Mouse (Mus musculus) fat pad, adult 2 months (tissue): ENCODE data around the gene Gm17018.
"Not testable (repeated sequence)": the region's sequence is repeated elsewhere in the genome, so short reads cannot be mapped to it uniquely, and the experiment has no call there.

ENCODE experiments used
- DNase-seq: peaks from one replicate; pipeline ENCODE4 v3.0.0-alpha.2; 2011; ENCODE audit warnings: low read depth, low spot score; ENCODE audit errors: extremely low read depth

Gm17018 gene

GRCm38 (mm10) chr19:45548196-45548595 lies 12.2 kb upstream of the Gm17018 start:
- DNase-seq, result not testable (repeated sequence)

DNA sequence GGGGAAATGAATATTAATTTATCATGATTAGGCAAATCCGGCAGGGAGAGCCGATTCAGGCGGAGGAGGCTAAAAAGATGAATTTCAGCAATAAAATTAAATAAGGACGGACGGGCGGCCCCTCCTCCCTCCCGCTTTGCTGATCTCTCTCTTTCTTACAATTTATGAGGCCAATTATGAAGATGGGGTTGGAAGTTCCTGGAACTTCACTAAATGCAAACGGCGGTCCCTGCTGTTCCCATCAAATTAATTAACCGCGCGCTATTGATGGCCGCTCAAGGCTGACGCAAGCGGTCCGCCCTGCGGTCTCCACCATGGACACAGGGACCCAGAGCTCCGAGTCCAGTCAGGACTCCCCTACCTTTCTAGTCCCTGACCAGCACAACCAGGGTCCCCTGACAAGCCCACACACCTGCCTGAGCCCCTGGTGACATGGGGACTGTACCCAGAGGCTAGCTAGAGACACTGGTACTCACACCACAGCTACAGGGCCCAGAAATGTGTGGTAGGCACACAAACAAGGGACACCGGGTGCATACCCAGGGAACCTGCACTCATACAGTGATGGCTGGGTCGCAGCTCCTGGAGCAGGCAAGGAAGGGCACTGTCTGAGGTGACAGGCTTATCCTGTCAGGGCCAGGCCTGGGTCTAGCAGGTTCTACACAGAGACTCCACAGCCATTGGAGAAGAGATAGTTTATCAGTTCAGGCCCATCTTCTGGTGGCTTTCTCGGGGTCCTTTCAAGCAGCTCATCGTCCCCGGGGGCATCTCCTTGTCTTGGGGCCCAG lies 11.1 kb upstream of the Gm17018 start:
- DNase-seq, result no peak

DNA sequence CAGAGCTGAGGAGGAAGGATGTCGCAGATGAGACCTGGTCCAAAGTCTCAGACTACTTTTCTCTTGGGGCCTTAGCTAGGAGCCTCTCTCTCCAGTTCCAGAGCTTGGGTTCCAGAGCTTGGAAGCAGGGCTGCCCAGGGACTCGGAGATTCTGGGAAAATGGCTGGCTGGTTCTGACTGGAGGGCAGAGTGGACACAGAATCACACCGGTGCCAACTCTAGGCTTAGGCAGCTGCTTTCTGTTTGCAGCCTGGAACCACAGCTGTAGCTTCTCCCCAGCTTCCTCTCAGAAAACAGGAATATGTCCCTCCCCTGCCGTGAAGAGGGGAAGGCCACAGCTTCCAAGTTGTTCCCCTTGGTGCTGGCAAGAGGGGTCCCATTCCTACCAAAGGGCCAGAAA lies 10.5 kb upstream of the Gm17018 start:
- no peak for DNase-seq

GRCm38 (mm10) chr19:45552187-45552586 lies 8.2 kb upstream of the Gm17018 start:
- DNase-seq, result no peak

DNA sequence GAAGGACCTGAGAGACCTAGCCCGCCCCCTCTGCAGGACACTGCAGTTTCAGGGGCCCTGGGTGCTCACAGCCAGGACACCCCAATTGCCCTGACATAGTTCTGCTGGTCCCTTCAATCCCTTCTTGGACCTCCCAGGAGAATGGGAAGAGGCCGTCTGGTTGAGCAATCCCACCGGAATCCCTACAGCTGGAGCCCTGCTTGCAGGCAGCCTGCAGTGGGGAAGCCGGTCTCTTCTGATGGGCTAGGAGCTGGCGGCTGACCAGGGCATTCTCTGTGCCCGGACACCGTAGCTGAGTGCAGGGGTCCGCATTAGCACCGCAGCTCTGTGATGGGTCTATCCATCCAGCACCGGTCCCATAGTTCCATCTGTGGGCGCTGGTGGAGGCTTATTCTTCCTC lies 6.3 kb upstream of the Gm17018 start:
- DNase-seq, result no peak

DNA sequence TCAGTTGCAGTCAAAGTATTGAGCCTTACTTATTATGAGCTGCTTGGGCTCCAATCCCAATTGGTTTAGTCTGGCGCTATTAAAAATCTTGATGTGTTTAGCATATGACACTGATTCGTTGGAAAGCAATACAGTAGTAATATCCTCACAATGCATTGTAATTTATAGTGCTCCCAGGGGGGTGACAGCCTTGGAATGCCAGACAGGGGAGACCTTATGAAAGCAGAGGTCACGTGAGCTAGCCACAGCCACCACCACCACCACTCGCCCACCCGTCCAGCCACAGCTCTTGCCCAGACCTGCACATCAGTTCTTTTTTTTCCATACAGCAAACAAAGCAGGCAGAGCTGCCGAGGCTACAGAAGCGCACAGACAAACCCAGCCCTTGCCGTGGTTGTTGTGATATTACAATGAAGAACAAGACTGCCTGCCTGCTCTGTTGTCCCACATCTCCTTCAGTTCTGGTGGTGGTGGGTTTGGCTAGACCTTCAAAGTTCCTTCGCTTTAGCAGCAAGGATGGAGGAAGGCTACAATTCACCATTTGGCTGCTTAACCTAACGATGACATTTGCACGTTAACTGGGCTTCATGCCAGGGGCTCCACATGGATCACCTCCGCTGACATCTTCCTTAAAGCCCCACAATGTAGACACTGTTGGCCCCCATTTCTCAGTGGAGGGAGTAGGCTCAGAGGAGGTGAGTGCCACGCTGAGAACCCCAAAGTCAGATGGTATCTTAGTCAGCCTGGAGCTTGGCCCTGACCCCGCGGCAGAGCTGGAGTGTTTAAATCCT lies 5.7 kb downstream of the Gm17018 start:
- DNase-seq, result no peak

GRCm38 (mm10) chr19:45567367-45567766 lies 7.0 kb downstream of the Gm17018 start:
- DNase-seq, result no peak

- no peak for DNase-seq
These were observed 12.6 kb downstream of the Gm17018 start for GRCm38 (mm10) chr19:45573033-45573432.

GRCm38 (mm10) chr19:45573861-45574267 lies 13.4 kb downstream of the Gm17018 start:
- DNase-seq, result no peak

- no peak for DNase-seq
These were observed 14.0 kb downstream of the Gm17018 start for GRCm38 (mm10) chr19:45574339-45574898.

DNA sequence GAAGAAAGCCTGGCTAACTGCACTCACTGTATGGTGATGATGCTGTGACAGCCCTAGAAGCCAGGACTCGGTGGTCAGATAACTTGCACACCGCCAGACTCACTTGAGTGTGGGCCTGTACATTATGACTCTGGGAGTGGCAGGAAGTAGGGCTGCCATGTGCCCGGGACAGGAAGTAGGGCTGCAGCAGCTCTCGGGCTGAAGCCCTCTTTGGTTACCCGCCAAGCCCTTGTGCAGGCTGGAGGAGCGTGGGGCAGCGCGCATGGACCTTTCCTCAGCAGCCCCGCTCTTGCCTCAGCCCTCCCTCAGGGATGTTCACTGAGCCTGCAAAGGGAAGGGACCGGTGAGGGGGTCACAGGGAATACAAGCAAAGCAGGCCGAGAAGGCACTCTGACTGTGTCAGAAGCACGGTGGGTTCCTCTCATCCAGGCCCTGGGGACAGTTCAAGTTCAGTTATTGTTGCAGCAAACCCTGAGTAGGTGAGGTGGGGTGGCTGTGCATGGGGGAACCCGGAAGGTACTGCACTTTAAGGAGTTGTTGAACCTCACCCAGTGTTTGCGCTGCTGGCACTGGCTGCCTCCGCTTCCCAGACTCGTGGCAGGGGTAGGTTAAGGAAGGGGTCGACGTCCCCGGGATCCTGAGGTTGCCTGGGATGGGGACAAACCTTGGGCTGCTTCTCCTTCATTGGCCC lies 14.7 kb downstream of the Gm17018 start:
- DNase-seq, result no peak

GRCm38 (mm10) chr19:45575632-45576001 lies 15.2 kb downstream of the Gm17018 start:
- DNase-seq, result no peak

- DNase-seq, result no peak
These were observed 16.8 kb downstream of the Gm17018 start for GRCm38 (mm10) chr19:45577141-45577750.

GRCm38 (mm10) chr19:45578976-45579375 lies 18.6 kb downstream of the Gm17018 start:
- DNase-seq, result no peak

GRCm38 (mm10) chr19:45579416-45579815 lies 19.0 kb downstream of the Gm17018 start:
- no peak for DNase-seq

GRCm38 (mm10) chr19:45580235-45580634 lies 19.8 kb downstream of the Gm17018 start:
- no peak for DNase-seq

GRCm38 (mm10) chr19:45581257-45581656 lies 20.8 kb downstream of the Gm17018 start:
- DNase-seq, result no peak

DNA sequence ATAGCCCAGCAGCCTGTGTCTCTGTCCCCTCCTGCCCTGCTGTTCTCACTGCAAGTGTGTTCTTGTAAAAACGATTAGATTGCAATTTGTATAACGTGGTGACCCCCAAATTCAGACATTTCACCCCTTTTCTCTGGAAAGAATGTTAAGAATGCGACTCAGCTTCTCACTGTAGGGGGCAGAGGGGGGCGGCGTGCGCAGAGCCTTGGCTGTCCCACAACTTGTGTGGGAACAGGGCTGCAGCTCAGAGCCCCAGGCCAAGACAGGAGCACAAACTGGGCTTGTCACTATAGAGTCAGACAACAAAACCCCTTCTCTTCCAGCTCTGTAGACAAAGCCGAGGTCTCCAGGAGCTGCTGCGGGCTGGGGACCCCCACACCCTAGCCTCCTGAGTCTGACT lies 21.7 kb downstream of the Gm17018 start:
- DNase-seq, result no peak

DNA sequence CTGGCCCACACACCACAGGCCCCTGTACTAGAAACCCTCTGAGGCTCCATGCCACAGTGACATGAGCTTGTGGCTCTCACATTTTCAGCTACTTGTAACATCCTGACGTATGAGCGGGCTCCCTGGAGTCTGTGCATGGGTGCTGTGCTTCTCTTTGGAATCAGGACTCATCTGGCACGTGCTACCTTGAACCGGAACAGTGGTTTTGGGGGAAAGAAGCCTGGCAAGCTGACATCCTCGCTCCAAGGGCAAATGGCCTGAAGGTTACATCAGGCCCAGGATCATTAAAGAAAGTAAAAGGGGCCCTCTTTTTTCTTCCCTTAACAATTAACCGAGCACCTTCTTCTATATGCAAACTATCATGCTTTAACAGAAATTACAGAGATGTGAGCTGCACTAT lies 22.7 kb downstream of the Gm17018 start:
- DNase-seq, result no peak

- DNase-seq, result no peak
These were observed 24.6 kb downstream of the Gm17018 start for GRCm38 (mm10) chr19:45584856-45585620.
